Mouse (Mus musculus) hindlimb bud, embryonic 11.5 days (tissue): ENCODE results near the gene Xiap.
"Not testable (repeated sequence)": the region's sequence is repeated elsewhere in the genome, so short reads cannot be mapped to it uniquely, and the experiment has no call there.

Source experiments
- DNase-seq: peaks from one replicate; pipeline ENCODE4 v3.0.0-alpha.2; 2012; ENCODE audit warnings: low read depth, low spot score; ENCODE audit errors: extremely low spot score

Gene Xiap

DNA sequence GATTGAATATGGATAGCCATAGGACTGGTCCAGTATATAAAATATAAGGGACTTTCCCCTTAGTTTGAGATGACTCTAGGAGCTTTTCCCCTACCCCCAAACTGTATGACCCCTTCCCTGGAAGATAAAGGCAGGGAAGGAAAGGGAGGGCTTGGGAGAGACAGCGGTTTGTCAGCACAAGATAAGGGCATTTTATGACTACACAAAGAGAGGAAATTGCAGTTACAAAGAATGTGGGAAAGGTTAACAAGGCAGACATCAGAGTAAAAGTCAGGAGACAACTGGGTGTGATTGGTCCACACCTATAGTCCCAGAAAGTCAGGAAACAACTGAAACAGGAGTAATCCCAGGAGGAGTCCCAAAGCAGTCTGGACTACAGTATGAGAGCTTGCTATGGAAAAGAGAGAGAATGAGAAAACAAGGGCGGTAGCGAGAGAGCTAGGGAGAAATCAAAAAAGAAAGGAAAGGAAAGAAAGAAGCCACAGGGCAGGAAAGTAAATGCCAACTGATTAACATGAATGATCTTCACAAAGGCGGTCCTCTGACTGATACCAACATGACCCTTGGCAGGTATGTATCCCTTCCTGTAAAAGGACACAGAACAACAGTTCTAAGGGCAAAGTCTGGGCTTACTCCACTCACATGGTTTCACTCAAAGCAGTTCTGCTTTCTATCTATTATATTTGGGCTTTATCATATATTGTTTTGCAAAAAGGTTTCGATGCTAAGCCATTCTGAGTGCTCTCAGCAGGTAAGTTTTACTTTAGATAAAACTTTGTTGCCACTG lies at the start of gene Xiap:
Xiap (plus strand) TSS at position 398 of the 787 bp plus-strand sequence.
- no peak for DNase-seq

DNA sequence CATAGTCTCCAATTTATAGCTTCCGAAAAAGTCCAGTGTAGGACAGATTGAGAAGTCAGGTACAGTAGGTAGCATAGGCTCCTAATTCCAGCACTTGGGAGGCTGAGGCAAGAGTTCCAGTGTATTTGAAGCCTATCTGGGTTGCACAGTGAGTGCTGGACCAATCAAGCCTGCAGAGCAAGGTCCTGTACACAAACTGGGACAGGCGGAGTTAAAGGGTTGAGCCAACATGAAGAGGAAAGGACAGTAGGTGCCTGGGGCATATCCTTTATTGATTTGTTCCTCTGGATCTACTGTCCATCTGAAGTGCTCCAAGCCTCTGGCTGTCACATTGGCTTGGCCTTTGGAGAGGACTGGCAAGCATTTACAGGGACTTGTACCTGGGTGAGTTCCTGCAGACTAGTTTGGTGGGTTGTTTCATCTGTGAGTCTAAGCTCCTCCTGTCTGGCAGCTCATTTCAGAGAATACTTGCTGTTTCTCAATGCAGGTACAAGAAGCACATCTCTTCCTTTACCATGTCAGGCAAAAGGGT lies 46.7 kb upstream of the Xiap start:
- no peak for DNase-seq

DNA sequence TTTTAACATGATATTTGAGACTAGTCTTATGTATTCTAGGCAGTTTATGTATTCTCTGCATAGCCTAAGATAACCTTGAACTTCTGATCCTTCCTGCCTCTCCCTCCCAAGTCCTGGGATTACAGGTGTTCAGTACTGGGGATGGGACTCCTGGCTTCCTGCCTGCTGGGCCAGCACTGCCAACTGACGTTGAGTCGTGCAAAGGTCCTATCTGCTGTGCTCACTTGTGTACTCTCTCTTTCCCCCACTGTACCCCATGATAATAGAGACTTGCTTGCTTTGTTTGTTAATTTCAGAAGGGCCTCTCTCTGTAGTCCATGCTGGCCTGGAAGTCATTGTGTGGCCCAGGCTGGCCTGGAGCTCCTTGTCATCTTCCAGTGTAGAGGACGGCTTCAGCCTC lies 45.7 kb upstream of the Xiap start:
- no peak for DNase-seq

DNA sequence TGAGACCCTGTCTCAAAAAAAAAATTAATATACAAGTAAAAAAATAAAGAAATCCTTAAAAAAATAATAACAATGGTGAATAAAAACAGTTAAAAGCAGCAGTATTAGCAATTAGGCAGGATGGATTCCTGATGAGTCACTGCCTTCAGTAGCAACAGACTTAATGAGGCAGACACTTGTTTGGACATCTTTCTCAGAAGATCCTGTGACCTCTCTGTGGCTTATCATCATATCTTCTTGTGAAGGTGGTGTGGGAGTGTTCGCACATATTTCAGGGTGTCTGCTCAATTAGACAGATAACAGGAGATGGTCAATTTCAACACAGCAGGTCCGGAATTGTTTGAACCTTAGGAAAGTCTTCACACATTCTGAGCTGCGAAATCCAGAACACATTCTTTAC lies 45.0 kb upstream of the Xiap start:
- DNase-seq: no peak

DNA sequence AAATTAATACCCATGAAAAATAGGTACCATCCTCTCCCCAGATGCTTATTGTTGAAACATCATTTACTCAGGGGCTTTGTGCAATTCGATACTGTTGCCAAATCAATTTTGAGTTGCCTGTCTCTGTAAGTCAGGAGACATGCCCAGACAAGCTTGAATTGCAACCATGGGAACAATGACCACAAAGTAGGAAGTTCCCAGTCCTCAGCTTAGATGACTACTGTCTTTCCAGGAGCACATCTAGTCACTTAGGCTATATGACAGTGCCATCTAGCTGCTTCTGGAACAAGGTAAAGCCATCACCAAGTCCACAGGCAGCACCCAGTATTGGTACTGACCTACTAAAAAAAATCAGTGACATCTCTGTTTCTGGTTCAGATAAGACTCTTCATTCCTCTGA lies 41.4 kb upstream of the Xiap start:
- DNase-seq: no peak

DNA sequence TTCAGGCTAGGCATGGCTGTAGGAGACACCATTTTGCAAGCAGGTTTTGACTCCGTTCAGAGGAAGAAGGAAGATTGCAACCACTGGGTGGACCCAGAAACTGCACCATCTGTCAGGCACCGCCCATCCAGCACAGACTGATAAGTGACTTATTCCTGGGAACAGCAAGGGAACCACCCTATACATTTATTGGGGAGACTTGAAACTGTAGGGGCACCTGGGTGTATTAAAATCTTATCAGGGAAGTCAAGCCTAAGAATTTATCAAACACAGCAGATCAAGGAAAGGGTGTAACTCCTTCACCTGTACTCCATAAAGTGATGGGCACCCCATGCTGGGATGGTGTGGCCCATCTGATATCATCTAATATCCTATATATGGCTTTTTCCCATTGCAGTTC lies 40.0 kb upstream of the Xiap start:
- no peak for DNase-seq

DNA sequence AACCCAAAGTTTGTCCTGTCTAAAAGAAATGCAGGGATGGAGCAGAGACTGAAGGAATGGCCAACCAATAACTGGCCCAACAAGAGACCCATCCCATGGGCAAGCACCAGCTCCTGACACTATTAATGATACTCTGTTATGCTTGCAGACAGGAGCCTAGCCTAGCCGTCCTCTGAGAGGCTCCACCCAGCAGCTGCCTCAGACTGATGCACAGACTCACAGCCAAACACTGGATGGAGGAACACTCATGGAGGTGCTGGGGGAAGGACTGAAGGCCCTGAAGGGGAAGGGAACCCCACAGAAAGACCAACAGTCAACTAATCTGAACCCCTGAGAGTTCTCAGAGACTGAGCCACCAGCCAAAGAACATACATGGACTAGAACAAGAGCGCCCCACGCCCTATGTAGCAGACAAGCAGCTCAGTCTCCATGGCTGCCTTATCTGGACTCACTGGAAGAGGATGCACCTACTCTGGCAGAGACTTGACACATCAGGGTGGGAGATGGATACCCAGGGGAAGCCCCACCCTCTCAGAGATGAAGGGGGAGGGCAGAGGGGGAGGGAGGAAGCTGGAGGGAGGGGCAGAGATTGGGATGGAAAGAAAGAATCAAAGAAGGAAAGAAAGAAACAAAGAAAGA lies 33.6 kb upstream of the Xiap start:
- not testable (repeated sequence) for DNase-seq

DNA sequence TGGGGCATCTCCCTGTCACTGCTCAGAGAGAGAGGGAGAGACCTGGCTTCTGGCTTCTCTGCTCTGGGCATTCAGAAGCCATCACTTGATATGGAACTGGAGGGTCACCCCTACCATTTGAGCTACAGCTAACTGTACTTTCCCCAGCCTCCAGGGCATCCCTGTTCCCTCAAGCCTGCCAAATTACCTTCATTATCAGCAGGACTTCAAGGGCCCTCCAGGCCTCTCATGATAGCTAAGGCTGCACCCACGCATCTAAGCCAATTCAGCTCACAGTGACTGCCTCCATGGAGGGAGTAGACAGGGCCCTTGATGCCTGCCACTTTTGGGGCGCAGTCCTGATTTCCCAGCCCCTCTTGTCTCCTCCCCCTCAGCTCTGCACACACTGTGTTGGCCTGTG lies 32.5 kb upstream of the Xiap start:
- DNase-seq: not testable (repeated sequence)

DNA sequence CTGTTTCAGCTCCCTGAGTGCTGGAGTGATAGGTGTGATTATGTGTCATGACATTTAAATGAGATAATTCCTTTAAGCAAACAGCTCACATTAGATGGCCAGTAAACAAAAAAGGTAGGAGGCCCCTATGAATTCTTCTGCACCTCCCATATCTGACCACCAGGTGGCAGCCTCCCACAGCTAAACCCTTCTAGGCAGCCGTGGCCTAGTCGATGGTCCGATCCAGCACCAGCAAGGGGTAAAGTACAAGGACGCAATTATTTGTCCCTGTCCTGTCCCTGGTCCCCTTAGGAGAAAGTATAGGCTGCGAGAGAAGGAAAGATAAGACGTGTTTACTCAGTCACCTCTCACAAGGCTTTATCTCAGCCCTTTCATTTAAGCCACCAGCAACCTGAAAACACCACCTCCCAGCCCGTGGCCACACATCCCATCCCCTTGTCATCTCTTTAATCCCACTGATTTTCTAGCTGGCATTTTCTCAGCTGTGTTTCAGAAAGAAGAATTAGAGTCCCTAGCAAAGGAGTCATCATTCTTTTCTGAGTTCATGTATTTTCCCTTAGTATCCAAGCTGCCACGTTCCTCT lies 26.3 kb upstream of the Xiap start:
- peak; percentile 10 for DNase-seq

DNA sequence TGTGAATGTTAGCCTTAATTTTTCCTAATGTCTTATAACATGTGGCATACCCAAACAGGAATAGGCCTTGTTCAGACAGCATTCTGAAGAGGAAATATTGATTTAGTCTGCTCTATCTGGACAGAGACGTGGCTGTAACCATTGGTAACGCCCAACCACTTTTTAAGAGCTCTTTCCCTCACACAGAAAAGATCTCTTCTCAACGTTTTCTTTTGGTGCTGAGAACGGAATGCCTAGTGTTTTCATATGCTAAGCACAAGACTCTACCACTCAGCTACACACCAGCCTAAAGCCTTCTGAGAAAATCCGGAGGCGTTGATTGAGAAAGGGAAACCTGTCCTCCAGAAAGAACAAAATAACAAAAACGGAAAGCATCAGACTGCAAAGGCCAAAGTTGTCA lies 25.6 kb upstream of the Xiap start:
- DNase-seq: no peak

DNA sequence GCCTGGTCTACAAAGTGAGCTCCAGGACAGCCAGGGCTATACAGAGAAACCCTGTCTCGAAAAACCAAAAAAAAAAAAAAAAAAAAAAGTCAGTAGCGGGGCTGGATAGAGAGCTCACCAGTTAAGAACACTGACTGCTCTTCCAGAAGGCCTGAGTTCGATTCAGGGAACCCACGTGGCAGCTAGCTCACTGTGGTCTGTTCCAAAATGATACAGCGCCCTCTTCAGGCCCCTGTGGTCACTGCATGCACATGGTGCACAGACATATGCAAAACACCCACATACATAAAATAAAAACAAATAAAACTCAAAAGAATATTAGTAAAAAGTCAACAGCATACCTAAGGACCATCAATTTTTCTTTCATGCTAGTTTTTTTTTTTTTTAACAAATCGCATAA lies 20.0 kb upstream of the Xiap start:
- no peak for DNase-seq

DNA sequence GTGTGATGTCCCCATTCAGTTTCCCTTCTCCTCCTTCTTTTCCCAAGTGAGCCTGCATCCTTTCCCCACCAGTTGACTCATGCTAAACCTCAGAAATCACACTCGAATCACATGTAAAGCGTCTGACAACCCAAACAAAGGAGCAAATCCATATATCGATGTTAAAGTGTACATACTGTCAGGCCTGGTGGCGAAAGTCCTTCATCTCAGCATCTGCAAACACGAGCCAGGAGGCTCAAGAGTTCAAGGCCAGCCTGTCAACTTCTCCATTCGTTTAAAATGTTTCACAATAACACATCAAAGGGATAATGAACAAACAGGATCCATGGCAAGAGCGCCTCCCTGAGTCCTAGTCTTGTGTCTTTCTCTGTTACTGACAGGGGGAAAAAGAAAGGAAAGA lies 14.5 kb upstream of the Xiap start:
- DNase-seq: no peak

DNA sequence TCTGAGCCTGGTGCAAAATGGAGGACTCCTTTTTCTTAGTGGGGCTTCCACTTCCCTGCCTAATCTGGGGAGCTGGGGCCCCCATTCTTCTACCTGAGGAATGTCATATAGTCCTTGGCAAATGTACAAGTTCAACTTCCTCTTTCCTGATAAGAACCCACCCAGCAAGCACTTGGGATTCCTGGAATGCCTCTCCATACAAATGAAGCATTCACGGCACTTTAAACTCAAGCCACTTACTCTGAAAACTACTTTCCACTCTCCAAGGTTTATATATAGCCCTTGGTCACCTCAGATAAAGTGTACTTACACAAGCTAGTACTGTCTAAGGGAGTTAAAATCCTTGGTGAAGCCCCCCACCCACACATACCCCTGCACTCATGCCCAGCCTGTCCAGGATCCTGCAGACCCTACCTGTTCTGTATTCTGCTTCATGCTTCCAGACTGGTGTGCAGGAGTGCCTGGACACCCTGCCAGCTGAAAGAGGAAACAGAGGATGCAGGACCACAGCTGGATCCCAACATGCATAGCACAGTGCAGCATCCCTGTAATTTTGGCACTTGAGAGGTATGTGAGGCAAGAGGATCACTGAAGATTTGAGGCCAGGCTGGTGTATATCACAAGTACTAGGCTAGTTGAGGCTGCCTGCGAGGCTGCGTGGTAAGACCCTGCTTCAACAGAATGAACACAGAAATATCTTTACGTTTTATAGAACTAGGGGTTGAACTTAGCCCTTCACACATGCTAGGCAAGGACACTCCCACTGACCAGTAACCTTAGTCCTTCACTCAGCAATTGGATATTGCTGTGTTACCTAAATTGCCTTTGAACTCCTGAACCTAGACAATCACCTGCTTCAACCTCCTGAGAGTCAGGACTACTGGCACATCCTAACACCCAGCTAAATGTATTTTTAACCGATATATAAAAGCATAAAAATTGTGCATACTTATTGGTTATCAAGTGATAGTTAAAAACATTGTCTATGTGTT lies 8.5 kb upstream of the Xiap start:
- DNase-seq: no peak

DNA sequence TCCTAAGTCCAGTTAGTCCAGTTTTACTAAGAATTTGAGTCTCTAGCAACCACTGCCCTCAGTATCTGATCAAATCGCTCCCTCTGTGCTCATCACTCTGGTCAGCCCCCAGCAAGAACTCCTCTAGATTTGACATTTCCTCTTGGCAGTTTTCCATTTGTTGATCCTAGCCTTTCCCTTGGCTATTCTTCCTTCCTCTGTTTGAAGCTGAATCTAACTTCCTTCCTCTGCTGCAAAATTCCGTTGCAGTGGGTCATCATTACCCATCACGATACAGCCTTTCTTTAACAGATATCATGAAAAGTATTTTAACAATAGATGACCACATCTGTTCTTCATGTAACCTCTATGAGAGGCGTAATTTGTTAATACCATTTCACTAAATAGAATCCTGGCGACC lies 2.5 kb upstream of the Xiap start:
- DNase-seq: no peak

DNA sequence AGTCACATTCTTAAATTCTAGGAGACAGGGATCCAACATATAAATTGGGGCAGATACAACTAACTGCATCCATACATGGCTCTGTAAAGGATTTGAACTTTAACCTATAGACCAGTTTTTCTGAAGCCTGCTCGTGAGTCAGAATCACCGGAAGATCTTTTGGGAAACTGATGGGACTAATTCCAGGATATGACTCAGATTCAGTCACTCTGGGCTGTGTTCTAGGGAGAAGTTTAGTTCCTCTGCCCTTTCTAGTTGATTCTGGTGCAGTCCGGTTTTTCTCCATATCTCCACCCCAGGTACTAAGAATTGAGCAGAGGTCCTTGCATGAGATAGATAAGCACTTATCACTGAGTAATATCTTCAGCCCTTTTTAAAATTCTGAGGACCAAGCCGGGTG lies 1.6 kb upstream of the Xiap start:
- no peak for DNase-seq

DNA sequence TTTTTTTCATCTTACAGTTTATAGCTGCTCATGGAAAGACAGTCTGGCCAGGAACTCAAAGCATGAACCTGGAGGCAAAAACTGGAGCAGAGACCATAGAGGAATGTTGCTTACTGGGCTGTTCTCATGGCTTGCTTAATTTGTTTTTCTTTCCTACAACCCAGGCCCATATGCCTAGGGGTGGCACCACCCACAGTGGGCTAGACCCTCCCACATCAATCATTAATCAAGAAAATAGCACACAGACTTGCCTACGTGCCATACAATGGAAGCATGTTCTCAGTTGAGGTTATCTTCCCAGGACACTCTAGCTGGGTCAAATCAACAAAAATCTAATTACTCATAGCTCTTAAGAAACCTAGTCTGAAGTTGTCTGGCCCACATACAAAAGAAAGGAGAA lies 4.1 kb downstream of the Xiap start:
- DNase-seq: no peak

DNA sequence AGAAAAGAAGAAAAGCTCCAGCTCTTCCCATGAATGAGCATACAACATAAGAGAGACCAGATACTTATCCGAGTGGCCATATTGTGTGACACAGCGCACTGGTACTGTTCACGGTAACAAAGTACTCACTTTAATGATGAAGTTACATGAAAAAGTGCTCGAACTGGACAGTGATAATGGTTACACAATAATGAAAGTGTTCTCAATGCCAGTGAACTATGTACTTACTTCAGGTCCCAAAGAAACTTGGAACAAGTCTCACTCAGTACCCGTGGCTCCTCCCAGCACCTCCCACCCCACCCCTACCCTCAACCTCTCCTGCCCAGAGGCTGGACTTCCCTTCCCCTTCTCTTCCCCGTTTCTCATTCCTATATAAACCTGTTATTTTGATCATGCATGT lies 5.6 kb downstream of the Xiap start:
- DNase-seq: no peak

DNA sequence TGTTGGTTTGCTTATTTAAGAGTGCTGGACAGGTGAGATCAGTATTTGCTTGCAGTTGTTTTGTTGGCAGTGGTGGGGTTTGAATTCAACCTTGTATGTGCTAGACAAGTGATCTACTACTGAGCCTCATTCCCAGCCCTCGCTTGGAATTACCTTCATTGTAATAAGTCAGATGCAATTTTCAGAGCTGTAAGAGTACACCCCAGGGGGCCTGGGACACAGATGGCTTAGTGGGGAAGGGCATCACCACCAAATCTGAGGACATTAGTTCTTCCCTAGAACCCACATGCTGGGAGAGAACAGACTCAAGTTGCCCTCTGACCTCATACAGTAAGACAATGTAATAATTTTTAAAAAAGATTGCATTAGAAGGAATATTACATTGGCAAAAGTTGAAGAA lies 7.3 kb downstream of the Xiap start:
- no peak for DNase-seq

DNA sequence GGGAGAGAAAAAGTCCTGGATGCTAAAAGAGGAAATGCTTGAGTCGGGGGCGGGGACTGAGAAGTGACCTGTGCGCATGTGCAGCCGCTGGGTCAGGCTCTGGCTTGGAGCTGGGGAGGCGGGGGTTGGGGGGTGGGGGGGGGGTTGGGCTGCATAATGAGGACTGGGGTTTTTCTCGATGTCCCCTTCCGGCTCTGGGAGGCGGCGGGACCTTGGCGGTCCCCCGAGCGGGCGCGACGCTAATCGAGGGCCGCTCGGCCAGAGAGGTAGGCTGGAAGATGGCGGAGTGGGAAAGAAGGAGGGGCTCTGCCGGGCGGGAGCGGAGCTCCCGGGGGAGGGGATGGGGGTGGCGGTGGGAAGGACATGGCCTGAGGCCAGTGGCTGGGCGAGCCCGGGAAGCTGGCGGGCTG lies 8.3 kb downstream of the Xiap start:
- DNase-seq: peak; percentile 5

DNA sequence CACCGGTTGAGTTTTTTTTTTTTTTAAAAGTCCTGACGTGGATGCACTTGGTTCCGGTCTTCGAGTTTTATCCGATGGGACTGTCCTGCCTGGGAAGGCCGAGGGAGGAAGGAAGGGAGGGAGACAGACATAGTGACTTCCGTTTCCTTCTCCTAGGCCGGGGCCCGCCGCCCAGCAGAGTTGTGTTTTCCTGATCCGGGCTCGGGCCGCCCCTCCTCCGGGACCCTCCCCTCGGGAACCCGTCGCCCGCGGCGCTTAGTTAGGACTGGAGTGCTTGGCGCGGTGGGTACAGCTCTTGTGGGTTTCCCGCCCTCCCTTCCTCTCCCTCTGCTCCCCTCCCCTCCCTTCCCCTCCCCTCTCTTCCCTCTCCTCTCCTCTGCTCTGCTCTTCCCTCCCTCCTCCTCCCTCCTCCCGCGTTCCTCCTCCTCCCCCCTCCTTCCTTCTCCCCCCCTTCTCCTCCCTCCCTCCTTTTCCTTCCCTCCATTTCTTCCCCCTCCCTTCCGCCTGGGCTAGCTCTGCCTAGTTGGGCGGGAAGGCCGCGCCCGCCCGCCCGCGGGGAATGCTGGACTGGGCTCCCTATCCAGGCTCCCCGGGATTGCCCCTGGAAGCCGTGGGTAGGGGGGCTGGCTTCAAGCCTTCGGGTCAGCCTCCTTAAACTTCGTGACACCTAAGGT lies 8.9 kb downstream of the Xiap start:
- peak; percentile 24 for DNase-seq
